Mouse (Mus musculus) ES-Bruce4 (cell line): ENCODE measurements around the gene Gfap.

Experiments used
- CTCF ChIP-seq: IDR thresholded peaks from one replicate; pipeline ENCODE4 v1.8.1; 2011; ENCODE audit warnings: low read depth, low read length
- EP300 ChIP-seq: IDR thresholded peaks from 2 replicates; pipeline ENCODE4 v1.6.1; 2011; ENCODE audit warnings: low read depth, low read length; ENCODE audit not compliant: insufficient read depth

GRCm38 (mm10) chr11:102890096-102890495, 10.6 kb downstream of the Gfap start:
- TF ChIP-seq EP300: no peak
- no peak for TF ChIP-seq CTCF
